Mouse (Mus musculus) skeletal muscle tissue, adult 2 months (tissue): ENCODE results near the gene Mrpl48.
"Not testable (repeated sequence)": the region's sequence is repeated elsewhere in the genome, so short reads cannot be mapped to it uniquely, and the experiment has no call there.

Source experiments
- DNase-seq: peaks from one replicate; pipeline ENCODE4 v3.0.0-alpha.2; 2012; ENCODE audit warnings: low read depth, low spot score

Gene Mrpl48

GRCm38 (mm10) chr7:100589816-100590215 lies 18.3 kb downstream of the Mrpl48 start:
- DNase-seq: no peak

GRCm38 (mm10) chr7:100582727-100583236 lies 25.3 kb downstream of the Mrpl48 start:
- DNase-seq: peak; percentile 79

- no peak for DNase-seq
Observed at GRCm38 (mm10) chr7:100582235-100582634, 25.9 kb downstream of the Mrpl48 start.

- DNase-seq: no peak
Observed at GRCm38 (mm10) chr7:100578794-100579193, 29.3 kb downstream of the Mrpl48 start.

GRCm38 (mm10) chr7:100572704-100573103 lies 35.4 kb downstream of the Mrpl48 start:
- DNase-seq: no peak

- DNase-seq: no peak
Observed at GRCm38 (mm10) chr7:100572061-100572460, 36.0 kb downstream of the Mrpl48 start.

GRCm38 (mm10) chr7:100570930-100571715 lies 37.0 kb downstream of the Mrpl48 start:
- DNase-seq: no peak

- DNase-seq: no peak
Observed at GRCm38 (mm10) chr7:100569907-100570306, 38.2 kb downstream of the Mrpl48 start.

- not testable (repeated sequence) for DNase-seq
Observed at GRCm38 (mm10) chr7:100567238-100567637, 40.9 kb downstream of the Mrpl48 start.

- DNase-seq: peak; percentile 65
Observed at GRCm38 (mm10) chr7:100561861-100562587, 46.1 kb downstream of the Mrpl48 start.

GRCm38 (mm10) chr7:100559331-100559730 lies 48.8 kb downstream of the Mrpl48 start:
- no peak for DNase-seq

GRCm38 (mm10) chr7:100557241-100557640 lies 50.9 kb downstream of the Mrpl48 start:
- no peak for DNase-seq

GRCm38 (mm10) chr7:100555431-100555951 lies 52.6 kb downstream of the Mrpl48 start:
- DNase-seq: no peak

GRCm38 (mm10) chr7:100554939-100555338 lies 53.2 kb downstream of the Mrpl48 start:
- DNase-seq: no peak

GRCm38 (mm10) chr7:100550338-100551007 lies 57.6 kb downstream of the Mrpl48 start:
- no peak for DNase-seq

GRCm38 (mm10) chr7:100549796-100550195 lies 58.3 kb downstream of the Mrpl48 start:
- no peak for DNase-seq

GRCm38 (mm10) chr7:100547631-100548030 lies 60.5 kb downstream of the Mrpl48 start:
- DNase-seq: no peak

- DNase-seq: no peak
Observed at GRCm38 (mm10) chr7:100544437-100544836, 63.7 kb downstream of the Mrpl48 start.

GRCm38 (mm10) chr7:100539516-100539915 lies 68.6 kb downstream of the Mrpl48 start:
- DNase-seq: no peak

- no peak for DNase-seq
Observed at GRCm38 (mm10) chr7:100537519-100537902, 70.6 kb downstream of the Mrpl48 start.

- DNase-seq: peak; percentile 91
Observed at GRCm38 (mm10) chr7:100536804-100537518, 71.1 kb downstream of the Mrpl48 start, which contains the start of gene Coa4. Gene Coa4, plus strand, starts transcription at chr7:100537071.
